Comparison of ENCODE assay signal across 25 mouse cellular contexts in genomic region chr6:86073882-86074281, GRCm38 (mm10). TPM values are rescaled to one million over a fixed set of nuclear protein-coding genes. Genes with fewer than 3 reads are reported as not detected.
"Had no signal": no experiment of that assay in that cellular context is flagged by ENCODE, and none has a peak within 500 bp of the region (broad histone marks: within the 10 kb centered on the region; RNA-seq: fewer than 3 reads in every experiment).

No protein-coding gene starts in this region.

- H3K4me2 ChIP-seq: limb, embryonic 15.5 days; lung, embryonic 14.5 days; neural tube, embryonic 15.5 days had no signal

- H3K4me3 ChIP-seq: limb, embryonic 15.5 days; midbrain, embryonic 10.5 days; myocyte; neural tube, embryonic 15.5 days had no signal

- H3K27me3 ChIP-seq: limb, embryonic 15.5 days; neural tube, embryonic 15.5 days had no signal

- H3K36me3 ChIP-seq: limb, embryonic 15.5 days; midbrain, embryonic 10.5 days; neural tube, embryonic 15.5 days had no signal

- ATAC-seq: inflammation-experienced regulatory T-cells, adult 6 months had no signal

- DNase-seq: kidney, adult 11 months; kidney, adult 9 months; kidney, postnatal 36 days; lung, embryonic 14.5 days; lung, postnatal 10 days; lung, postnatal 4 days; retina, postnatal 1 day; right cerebral cortex, postnatal 4 days; spleen, adult 18-20 months; thymus, adult 18-20 months; thymus, postnatal 14 days had no signal

- H3K27ac ChIP-seq: kidney, postnatal 0 days; limb, embryonic 15.5 days; midbrain, embryonic 10.5 days; neural tube, embryonic 15.5 days had no signal

- H3K9ac ChIP-seq: limb, embryonic 15.5 days; lung, embryonic 14.5 days; neural tube, embryonic 15.5 days had no signal

- H3K9me3 ChIP-seq: limb, embryonic 15.5 days; midbrain, embryonic 10.5 days; neural tube, embryonic 15.5 days had no signal

- H3K4me1 ChIP-seq: limb, embryonic 15.5 days had no signal

RNA-seq across cellular contexts. Expression of gene Add2, which starts 45.4 kb away (rescaled TPM):
- polyA plus RNA-seq: inflammation-experienced regulatory T-cells, adult 6 months had no signal

RNA-seq across cellular contexts. Expression of gene Figla, which starts 57.9 kb away (rescaled TPM):
- total RNA-seq: layer of hippocampus, adult 18-20 months; layer of hippocampus, postnatal 10 days; left cerebral cortex, adult 18-20 months; left cerebral cortex, postnatal 14 days; megakaryocyte, adult 5-6 weeks had no signal
- polyA plus RNA-seq: inflammation-experienced regulatory T-cells, adult 6 months; kidney, postnatal 0 days; limb, embryonic 11.5 days; limb, embryonic 15.5 days; lung, embryonic 14.5 days; midbrain, embryonic 10.5 days; myocyte; neural tube, embryonic 11.5 days; neural tube, embryonic 15.5 days; stomach, embryonic 14.5 days had no signal
